Mouse (Mus musculus) frontal cortex, postnatal 36 days (tissue): Measurements from ENCODE around the gene 9930021J03Rik.

Experiments
- DNase-seq, 2 experiments: peaks; one replicate each; pipeline ENCODE4 v3.0.0; 2022; ENCODE audit warnings: low spot score in 2 of 2

Gene 9930021J03Rik

GRCm38 (mm10) chr19:29696309-29696708, 109.5 kb downstream of the 9930021J03Rik start:
- peak in 1 of 2 experiments; percentile 45 for DNase-seq

- no peak for DNase-seq
These were observed 110.7 kb downstream of the 9930021J03Rik start for GRCm38 (mm10) chr19:29695071-29695470.

- peak; percentile 82 to 91 for DNase-seq
These were observed 121.8 kb downstream of the 9930021J03Rik start for GRCm38 (mm10) chr19:29683844-29684540.

GRCm38 (mm10) chr19:29680182-29681152, 125.3 kb downstream of the 9930021J03Rik start:
- DNase-seq, result no peak

GRCm38 (mm10) chr19:29678181-29678778, 127.5 kb downstream of the 9930021J03Rik start:
- DNase-seq, result peak in 1 of 2 experiments; percentile 22

- no peak for DNase-seq
These were observed 129.2 kb downstream of the 9930021J03Rik start for GRCm38 (mm10) chr19:29676479-29677193.

- no peak for DNase-seq
These were observed 130.2 kb downstream of the 9930021J03Rik start for GRCm38 (mm10) chr19:29675562-29676078.

- no peak for DNase-seq
These were observed 130.8 kb downstream of the 9930021J03Rik start for GRCm38 (mm10) chr19:29674946-29675345.

GRCm38 (mm10) chr19:29672660-29673059, 133.1 kb downstream of the 9930021J03Rik start:
- DNase-seq, result no peak

- no peak for DNase-seq
These were observed 134.6 kb downstream of the 9930021J03Rik start for GRCm38 (mm10) chr19:29671160-29671559.

- no peak for DNase-seq
These were observed 135.5 kb downstream of the 9930021J03Rik start for GRCm38 (mm10) chr19:29670247-29670646.

GRCm38 (mm10) chr19:29668135-29668534, 137.7 kb downstream of the 9930021J03Rik start:
- no peak for DNase-seq

GRCm38 (mm10) chr19:29666965-29667594, 138.7 kb downstream of the 9930021J03Rik start:
- no peak for DNase-seq

- no peak for DNase-seq
These were observed 139.6 kb downstream of the 9930021J03Rik start for GRCm38 (mm10) chr19:29666164-29666563.

- DNase-seq, result no peak
These were observed 140.9 kb downstream of the 9930021J03Rik start for GRCm38 (mm10) chr19:29664934-29665333.
